Mouse (Mus musculus) liver, adult 2 months (tissue): ENCODE results near the gene Gbx1. TPM values are rescaled to one million over a fixed set of nuclear protein-coding genes. Genes with fewer than 3 reads are reported as not detected.

ENCODE experiments used
- DNase-seq: peaks from one replicate; pipeline ENCODE4 v3.0.0-alpha.2; 2011; ENCODE audit warnings: low read depth, low spot score; ENCODE audit errors: extremely low read depth
- H3K27ac ChIP-seq: fragments of 200-500 bp; replicated peaks from 2 replicates; pipeline ENCODE4 v1.5.1; 2012; ENCODE audit warnings: low read depth, mild to moderate bottlenecking, control low read depth, inconsistent platforms, low read length; ENCODE audit not compliant: insufficient read depth
- H3K27me3 ChIP-seq: fragments of 200-500 bp; 2 replicates; pipeline ENCODE4 v1.6.1; 2012; ENCODE audit warnings: mild to moderate bottlenecking, moderate library complexity, low read length, inconsistent platforms; ENCODE audit not compliant: control insufficient read depth, insufficient read depth
- H3K36me3 ChIP-seq: fragments of 200-500 bp; 2 replicates; pipeline ENCODE4 v1.6.1; 2012; ENCODE audit warnings: low read length, inconsistent platforms; ENCODE audit not compliant: control insufficient read depth, insufficient read depth
- H3K4me1 ChIP-seq: fragments of 200-500 bp; 2 replicates; pipeline ENCODE4 v1.6.1; 2011; ENCODE audit warnings: low read length; ENCODE audit not compliant: control insufficient read depth, insufficient read depth
- H3K4me3 ChIP-seq: fragments of 200-500 bp; 2 replicates; pipeline ENCODE4 v1.5.1; 2011; ENCODE audit warnings: low read depth, mild to moderate bottlenecking, control low read depth, low read length, moderate library complexity; ENCODE audit not compliant: insufficient read depth
- H3K79me2 ChIP-seq: fragments of 200-500 bp; 2 replicates; pipeline ENCODE4 v1.6.1; 2012; ENCODE audit warnings: inconsistent platforms, mild to moderate bottlenecking, low read length, moderate library complexity; ENCODE audit not compliant: control insufficient read depth, insufficient read depth
- H3K9ac ChIP-seq: fragments of 200-500 bp; 2 replicates; pipeline ENCODE4 v1.6.1; 2012; ENCODE audit warnings: low read depth, mild to moderate bottlenecking, control low read depth, inconsistent platforms, low read length
- CTCF ChIP-seq: fragments of 200-500 bp; IDR thresholded peaks from 2 replicates; pipeline ENCODE4 v1.5.1; 2011; ENCODE audit warnings: low read depth, low read length, control low read depth
- POLR2A ChIP-seq: fragments of 200-500 bp; IDR thresholded peaks from 2 replicates; pipeline ENCODE4 v1.6.1; 2011; ENCODE audit warnings: low read length, control low read depth; ENCODE audit not compliant: insufficient read depth; ENCODE audit errors: extremely low read depth
- WGBS: fragments of 180-500 bp; shearing (Covaris S2); methylation state at CpG from one replicate; pipeline ENCODE4 v1.1.7; 2018; 5-methylcytosine and 5-hydroxymethylcytosine counted together
- polyA plus RNA-seq: library from polyadenylated mRNA; depleted of rRNA; stranded (reverse); fragments of >200 nt; gene quantifications from 2 replicates; pipeline ENCODE4 v1.2.3, GENCODE M21; 2012
- total RNA-seq: library from RNA; depleted of rRNA; stranded (reverse); fragments of >200 nt; gene quantifications from 2 replicates; pipeline ENCODE4 v1.2.3, GENCODE M21; 2014

The Gbx1 gene
- total and polyA plus RNA-seq, 2 experiments = not detected

GRCm38 (mm10) chr5:24492546-24493285, 34.3 kb downstream of the Gbx1 start:
- H3K36me3 ChIP-seq = peaks cover 16% of the 10 kb centered on the region
- no peak for DNase-seq
- WGBS = 82% methylated on average over 16 of the region's 16 CpGs

GRCm38 (mm10) chr5:24490413-24490920, 36.5 kb downstream of the Gbx1 start:
- Histone ChIP-seq H3K4me1 (no peaks in the 10 kb centered on the region; the same call in 1 of the 2 replicates), H3K4me3 (no peak overlapping the region), H3K9ac (no peak overlapping the region), H3K27ac (no peak overlapping the region), H3K79me2 (no peaks in the 10 kb centered on the region), H3K36me3 (peaks cover 16% of the 10 kb centered on the region), H3K27me3 (no peaks in the 10 kb centered on the region)
- WGBS = 95% methylated on average over 14 of the region's 14 CpGs
- DNase-seq = no peak
- TF ChIP-seq POLR2A (no peak), CTCF (no peak)

More at GRCm38 (mm10) chr5:24492546-24493285, 34.3 kb downstream of the Gbx1 start:
- Histone ChIP-seq H3K4me3 (no peak overlapping the region), H3K27ac (no peak overlapping the region), H3K27me3 (no peaks in the 10 kb centered on the region), H3K4me1 (no peaks in the 10 kb centered on the region), H3K9ac (no peak overlapping the region), H3K79me2 (no peaks in the 10 kb centered on the region)
- TF ChIP-seq CTCF = no peak
- TF ChIP-seq POLR2A = no peak

- no peak overlapping the region for H3K4me3 ChIP-seq
- 92% methylated on average over 5 of the region's 5 CpGs for WGBS
- no peaks in the 10 kb centered on the region for H3K27me3 ChIP-seq
- no peak overlapping the region for H3K9ac ChIP-seq
- H3K79me2 ChIP-seq = no peaks in the 10 kb centered on the region
- H3K36me3 ChIP-seq = peaks cover 10% of the 10 kb centered on the region
- H3K27ac ChIP-seq = no peak overlapping the region
- TF ChIP-seq POLR2A = no peak
- no peak for TF ChIP-seq CTCF
- H3K4me1 ChIP-seq = peaks cover 10% of the 10 kb centered on the region
- no peak for DNase-seq
Observed at GRCm38 (mm10) chr5:24486738-24487137, 40.3 kb downstream of the Gbx1 start.

- Histone ChIP-seq H3K27ac (no peak overlapping the region), H3K36me3 (peaks cover 8% of the 10 kb centered on the region), H3K79me2 (no peaks in the 10 kb centered on the region), H3K9ac (no peak overlapping the region), H3K27me3 (no peaks in the 10 kb centered on the region), H3K4me3 (no peak overlapping the region), H3K4me1 (peaks cover 10% of the 10 kb centered on the region)
- WGBS = 7% methylated on average over 8 of the region's 8 CpGs
- no peak for TF ChIP-seq POLR2A
- TF ChIP-seq CTCF = peak; percentile 94
- peak; percentile 59 for DNase-seq
Observed at GRCm38 (mm10) chr5:24486097-24486496, 40.9 kb downstream of the Gbx1 start.

GRCm38 (mm10) chr5:24484963-24485362, 42.0 kb downstream of the Gbx1 start:
- H3K79me2 ChIP-seq = no peaks in the 10 kb centered on the region
- H3K36me3 ChIP-seq = peaks cover 3% of the 10 kb centered on the region
- H3K27me3 ChIP-seq = no peaks in the 10 kb centered on the region
- H3K27ac ChIP-seq = no peak overlapping the region
- no peak overlapping the region for H3K4me3 ChIP-seq
- peaks cover 10% of the 10 kb centered on the region for H3K4me1 ChIP-seq
- TF ChIP-seq CTCF = no peak
- no peak for TF ChIP-seq POLR2A
- peak overlapping the region; percentile 23; the same call in 1 of the 2 replicates for H3K9ac ChIP-seq
- 43% methylated on average over 22 of the region's 22 CpGs for WGBS
- DNase-seq = peak; percentile 59

- TF ChIP-seq POLR2A (no peak), CTCF (peak; percentile 93)
- H3K4me3 ChIP-seq = peak overlapping the region; percentile 42
- 13% methylated on average over 11 of the region's 11 CpGs for WGBS
- DNase-seq = peak; percentile 72
- H3K9ac ChIP-seq = peak overlapping the region; percentile 54
- peak overlapping the region; percentile 84 for H3K27ac ChIP-seq
- H3K36me3 ChIP-seq = no peaks in the 10 kb centered on the region; the same call in 1 of the 2 replicates
- no peaks in the 10 kb centered on the region for H3K27me3 ChIP-seq
- H3K4me1 ChIP-seq = peaks cover 10% of the 10 kb centered on the region
- H3K79me2 ChIP-seq = no peaks in the 10 kb centered on the region
Observed at GRCm38 (mm10) chr5:24483326-24483725, 43.7 kb downstream of the Gbx1 start.
